Mouse (Mus musculus): Measurements from ENCODE around the gene Irgc1.

Irgc1 gene

GRCm38 (mm10) chr7:24472442-24472841 lies 20.3 kb upstream of the Irgc1 start:
- no peak for DNase-seq (ENCODE audit: low read depth, low spot score)

GRCm38 (mm10) chr7:24470356-24470755 lies 18.3 kb upstream of the Irgc1 start:
- DNase-seq (ENCODE audit: low read depth, low spot score) = no peak

- DNase-seq (ENCODE audit: low read depth, low spot score) = no peak
Measured at GRCm38 (mm10) chr7:24469126-24469525, 17.0 kb upstream of the Irgc1 start.

- DNase-seq (ENCODE audit: low read depth, low spot score) = no peak
Measured at GRCm38 (mm10) chr7:24467886-24468285, 15.8 kb upstream of the Irgc1 start.

- no peak for DNase-seq (ENCODE audit: low read depth, low spot score)
Measured at GRCm38 (mm10) chr7:24466835-24467234, 14.7 kb upstream of the Irgc1 start.

GRCm38 (mm10) chr7:24462388-24463319 lies 10.6 kb upstream of the Irgc1 start, which contains the start of gene Plaur:
TSS of gene Plaur (plus strand) at chr7:24462484.
- DNase-seq (ENCODE audit: low read depth, low spot score) = no peak

GRCm38 (mm10) chr7:24461376-24462051 lies 9.4 kb upstream of the Irgc1 start:
- no peak for DNase-seq (ENCODE audit: low read depth, low spot score)

- DNase-seq (ENCODE audit: low read depth, low spot score) = no peak
Measured at GRCm38 (mm10) chr7:24459843-24460242, 7.7 kb upstream of the Irgc1 start.

GRCm38 (mm10) chr7:24459440-24459839 lies 7.3 kb upstream of the Irgc1 start:
- DNase-seq (ENCODE audit: low read depth, low spot score) = no peak

- DNase-seq (ENCODE audit: low read depth, low spot score) = no peak
Measured at GRCm38 (mm10) chr7:24457726-24458370, 5.8 kb upstream of the Irgc1 start.

GRCm38 (mm10) chr7:24455726-24456125 lies 3.6 kb upstream of the Irgc1 start:
- DNase-seq (ENCODE audit: low read depth, low spot score) = no peak

GRCm38 (mm10) chr7:24454199-24454598 lies 2.1 kb upstream of the Irgc1 start:
- DNase-seq (ENCODE audit: low read depth, low spot score) = no peak

GRCm38 (mm10) chr7:24450585-24451017 lies 1.5 kb downstream of the Irgc1 start:
- DNase-seq (ENCODE audit: low read depth, low spot score) = no peak

GRCm38 (mm10) chr7:24448782-24449517 lies 3.1 kb downstream of the Irgc1 start:
- DNase-seq (ENCODE audit: low read depth, low spot score) = no peak

- no peak for DNase-seq (ENCODE audit: low read depth, low spot score)
Measured at GRCm38 (mm10) chr7:24446697-24447340, 5.3 kb downstream of the Irgc1 start.

- DNase-seq (ENCODE audit: low read depth, low spot score) = no peak
Measured at GRCm38 (mm10) chr7:24445266-24445926, 6.7 kb downstream of the Irgc1 start.

- DNase-seq (ENCODE audit: low read depth, low spot score) = no peak
Measured at GRCm38 (mm10) chr7:24442313-24442712, 9.8 kb downstream of the Irgc1 start.

- no peak for DNase-seq (ENCODE audit: low read depth, low spot score)
Measured at GRCm38 (mm10) chr7:24441785-24442184, 10.3 kb downstream of the Irgc1 start.

GRCm38 (mm10) chr7:24439891-24440290 lies 12.2 kb downstream of the Irgc1 start:
- DNase-seq (ENCODE audit: low read depth, low spot score) = no peak

- no peak for DNase-seq (ENCODE audit: low read depth, low spot score)
Measured at GRCm38 (mm10) chr7:24439191-24439590, 12.9 kb downstream of the Irgc1 start.
